ENCODE assay signal across 21 mouse cellular contexts in genomic region chrX:95801790-95802189, GRCm38 (mm10).
DNase-seq lines count a peak whose midpoint lies in the region; ATAC-seq and TF ChIP-seq lines count a peak whose summit lies in the region.
"Had no signal": no experiment of that assay in that cellular context is flagged by ENCODE, and none has a peak within 500 bp of the region (broad histone marks: within the 10 kb centered on the region; RNA-seq: fewer than 3 reads in every experiment).

No protein-coding gene starts in this region.

- DNase-seq in cerebellum, adult 9-11 months = no peak
- DNase-seq in kidney, postnatal 10 days = peak; percentile 8
- DNase-seq in kidney, adult 11 months = no peak
- DNase-seq in A20 (ENCODE audit: low read depth, low spot score) (peak; percentile 1), adipocyte (ENCODE audit: low spot score) (peak; percentile 42)
- DNase-seq in lung, postnatal 0 days (ENCODE audit: low spot score) = no peak
- DNase-seq in hindbrain, postnatal 0 days (ENCODE audit: low spot score) = no peak
- DNase-seq: adrenal gland, adult 2 months; adrenal gland, postnatal 25 days; cerebellum, adult 11 months; cerebellum, adult 8-10 months; forebrain, postnatal 0 days; gastrocnemius, postnatal 14 days; heart, postnatal 36 days had no signal

- 64% methylated on average over 1 of the region's 1 CpGs for WGBS in lung, postnatal 0 days
- WGBS in hindbrain, postnatal 0 days = 83% methylated on average over 1 of the region's 1 CpGs

- H3K27me3 ChIP-seq in lung, postnatal 0 days (replicated peaks; ENCODE audit: insufficient read depth, low read length) = no peaks in the 10 kb centered on the region
- H3K27me3 ChIP-seq in hindbrain, postnatal 0 days (ENCODE audit: insufficient read depth, low read length) = no peaks in the 10 kb centered on the region
- H3K27me3 ChIP-seq: embryonic facial prominence, embryonic 12.5 days; forebrain, embryonic 13.5 days; heart, embryonic 12.5 days; hindbrain, embryonic 15.5 days had no signal

- no peak for TF ChIP-seq EP300 in lung, postnatal 0 days (IDR thresholded peaks at IDR 0.05)

- H3K27ac ChIP-seq in lung, postnatal 0 days (ENCODE audit: low read length) = no peak overlapping the region
- no peak overlapping the region for H3K27ac ChIP-seq in hindbrain, postnatal 0 days
- H3K27ac ChIP-seq: embryonic facial prominence, embryonic 12.5 days; forebrain, embryonic 13.5 days; hindbrain, embryonic 15.5 days had no signal

- no peaks in the 10 kb centered on the region for H3K4me1 ChIP-seq in lung, postnatal 0 days (ENCODE audit: insufficient read depth, low read depth, low read length)
- no peaks in the 10 kb centered on the region for H3K4me1 ChIP-seq in hindbrain, postnatal 0 days (ENCODE audit: insufficient read depth, low read length)
- H3K4me1 ChIP-seq: embryonic facial prominence, embryonic 12.5 days; forebrain, embryonic 13.5 days; heart, embryonic 12.5 days; hindbrain, embryonic 15.5 days had no signal

- H3K9ac ChIP-seq in lung, postnatal 0 days (replicated peaks; ENCODE audit: low read depth) = no peak overlapping the region
- no peak overlapping the region for H3K9ac ChIP-seq in hindbrain, postnatal 0 days (replicated peaks; ENCODE audit: low read length)
- H3K9ac ChIP-seq: embryonic facial prominence, embryonic 12.5 days; forebrain, embryonic 13.5 days; forebrain, postnatal 0 days; heart, embryonic 12.5 days; hindbrain, embryonic 15.5 days had no signal

- no peak overlapping the region for H3K4me2 ChIP-seq in lung, postnatal 0 days (replicated peaks; ENCODE audit: low read depth, low read length)
- H3K4me2 ChIP-seq in hindbrain, postnatal 0 days (ENCODE audit: low read depth, low read length) = no peak overlapping the region
- H3K4me2 ChIP-seq: embryonic facial prominence, embryonic 12.5 days; forebrain, embryonic 13.5 days; heart, embryonic 12.5 days; hindbrain, embryonic 15.5 days had no signal

- no peaks in the 10 kb centered on the region for H3K36me3 ChIP-seq in lung, postnatal 0 days (ENCODE audit: insufficient read depth, low read length)
- H3K36me3 ChIP-seq in hindbrain, postnatal 0 days (ENCODE audit: insufficient read depth, low read length) = no peaks in the 10 kb centered on the region
- H3K36me3 ChIP-seq: embryonic facial prominence, embryonic 12.5 days; heart, embryonic 12.5 days; hindbrain, embryonic 15.5 days had no signal

- no peak for TF ChIP-seq CTCF in lung, postnatal 0 days (IDR thresholded peaks at IDR 0.05)
- no peak for TF ChIP-seq CTCF in hindbrain, postnatal 0 days (IDR thresholded peaks at IDR 0.05; ENCODE audit: low read depth)

- H3K4me3 ChIP-seq in lung, postnatal 0 days (ENCODE audit: low read depth, low read length) = no peak overlapping the region
- H3K4me3 ChIP-seq in hindbrain, postnatal 0 days (ENCODE audit: low read length) = no peak overlapping the region
- H3K4me3 ChIP-seq: embryonic facial prominence, embryonic 12.5 days; forebrain, embryonic 13.5 days; heart, embryonic 12.5 days; hindbrain, embryonic 15.5 days had no signal

- 0 out of 2 replicates have a peak, but pooled peaks have one; percentile 36 for ATAC-seq in cerebellum, adult (ENCODE audit: insufficient number of reproducible peaks, low FRiP score, low TSS enrichment)
- no peak for ATAC-seq in lung, postnatal 0 days
- no peak for ATAC-seq in hindbrain, postnatal 0 days
- ATAC-seq: activated CD4-positive, CD25-positive, alpha-beta regulatory T cell, adult 4 months; forebrain, embryonic 13.5 days; forebrain, postnatal 0 days; inflammation-experienced regulatory T-cells, adult 6 months had no signal

- no peaks in the 10 kb centered on the region for H3K9me3 ChIP-seq in lung, postnatal 0 days (ENCODE audit: low read length)
- no peaks in the 10 kb centered on the region for H3K9me3 ChIP-seq in hindbrain, postnatal 0 days (ENCODE audit: low read length)
- H3K9me3 ChIP-seq: embryonic facial prominence, embryonic 12.5 days; forebrain, embryonic 13.5 days; heart, embryonic 12.5 days; hindbrain, embryonic 15.5 days had no signal

Comparison
In these comparisons a context has a peak if more than half of its experiments do, and no peak if none do; other contexts are left out.
1. DNase-seq: peak in kidney, postnatal 10 days (single experiment), A20 (single experiment) and adipocyte (single experiment); none in cerebellum, adult 9-11 months (single experiment), kidney, adult 11 months (single experiment), lung, postnatal 0 days (single experiment) and hindbrain, postnatal 0 days (single experiment).